Mouse (Mus musculus) kidney, postnatal 10 days (tissue): ENCODE data around the gene Gm10260.

Experiments used
- DNase-seq: peaks from one replicate; pipeline ENCODE4 v3.0.0; 2021; ENCODE audit warnings: mixed read lengths

Gm10260 gene

GRCm38 (mm10) chr13:97760532-97760931, at the start of gene Gm10260:
Gm10260 (minus strand) TSS chr13:97760632.
- DNase-seq = no peak

GRCm38 (mm10) chr13:97809828-97810227, 49.4 kb upstream of the Gm10260 start:
- DNase-seq = peak; percentile 1

- peak; percentile 3 for DNase-seq
These were observed 45.5 kb upstream of the Gm10260 start for GRCm38 (mm10) chr13:97805907-97806306.

- peak; percentile 1 for DNase-seq
These were observed 42.0 kb upstream of the Gm10260 start for GRCm38 (mm10) chr13:97802386-97802785.

GRCm38 (mm10) chr13:97797462-97797861, 37.0 kb upstream of the Gm10260 start:
- no peak for DNase-seq

GRCm38 (mm10) chr13:97794780-97795179, 34.3 kb upstream of the Gm10260 start:
- DNase-seq = no peak

- no peak for DNase-seq
These were observed 33.5 kb upstream of the Gm10260 start for GRCm38 (mm10) chr13:97793932-97794331.

GRCm38 (mm10) chr13:97791664-97792063, 31.2 kb upstream of the Gm10260 start:
- DNase-seq = no peak

- no peak for DNase-seq
These were observed 29.5 kb upstream of the Gm10260 start for GRCm38 (mm10) chr13:97789782-97790450.

GRCm38 (mm10) chr13:97785167-97785835, 24.9 kb upstream of the Gm10260 start:
- no peak for DNase-seq

GRCm38 (mm10) chr13:97783423-97784143, 23.2 kb upstream of the Gm10260 start:
- DNase-seq = no peak

- DNase-seq = no peak
These were observed 21.6 kb upstream of the Gm10260 start for GRCm38 (mm10) chr13:97782063-97782462.

GRCm38 (mm10) chr13:97781637-97782036, 21.2 kb upstream of the Gm10260 start:
- no peak for DNase-seq

- no peak for DNase-seq
These were observed 20.1 kb upstream of the Gm10260 start for GRCm38 (mm10) chr13:97780556-97780955.

GRCm38 (mm10) chr13:97779657-97780445, 19.4 kb upstream of the Gm10260 start:
- DNase-seq = no peak

GRCm38 (mm10) chr13:97778698-97779194, 18.3 kb upstream of the Gm10260 start:
- no peak for DNase-seq

GRCm38 (mm10) chr13:97777667-97778066, 17.2 kb upstream of the Gm10260 start:
- no peak for DNase-seq

GRCm38 (mm10) chr13:97776702-97777101, 16.3 kb upstream of the Gm10260 start:
- DNase-seq = peak; percentile 62

- no peak for DNase-seq
These were observed 15.5 kb upstream of the Gm10260 start for GRCm38 (mm10) chr13:97775907-97776306.

GRCm38 (mm10) chr13:97774740-97775425, 14.5 kb upstream of the Gm10260 start:
- peak; percentile 47 for DNase-seq

GRCm38 (mm10) chr13:97769205-97769604, 8.8 kb upstream of the Gm10260 start:
- DNase-seq = no peak

GRCm38 (mm10) chr13:97768803-97769202, 8.4 kb upstream of the Gm10260 start:
- DNase-seq = no peak
